Mouse (Mus musculus) adrenal gland, adult 10 weeks (tissue): ENCODE results near the gene Bcl2a1c. TPM values are rescaled to one million over a fixed set of nuclear protein-coding genes. Genes with fewer than 3 reads are reported as not detected.

Source experiments
- polyA plus RNA-seq: library from polyadenylated mRNA; stranded (reverse); fragments of 350-450 nt; fragmentation: Illumina TruSeq; extraction: RNeasy Lipid Tissue Mini Kit (QIAGEN cat#74804); gene quantifications from one replicate; pipeline ENCODE4 v1.2.3, GENCODE M21; 2014; ENCODE audit warnings: low read depth, low replicate concordance

Gene Bcl2a1c
- polyA plus RNA-seq: not detected

GRCm38 (mm10) chr9:114329855-114330254 lies at the start of gene Bcl2a1c:
Gene Bcl2a1c, plus strand, starts transcription at chr9:114330135.

Other genes with a start within 250 kb of the Bcl2a1c start
- gene Crtap, start 60.5 kb downstream of the Bcl2a1c start, polyA plus RNA-seq: 83.7 TPM
- 11.9 TPM for gene Glb1, start 70.9 kb downstream of the Bcl2a1c start, polyA plus RNA-seq
- 0.93 TPM for gene Tmppe, start 71.0 kb downstream of the Bcl2a1c start, polyA plus RNA-seq
- gene Ccr4, start 174.8 kb downstream of the Bcl2a1c start, polyA plus RNA-seq: not detected
- not detected for gene C130032M10Rik, start 185.6 kb downstream of the Bcl2a1c start, polyA plus RNA-seq
- gene Trim71, start 234.2 kb downstream of the Bcl2a1c start, polyA plus RNA-seq: not detected